Mouse (Mus musculus) hindbrain, embryonic 14.5 days (tissue): ENCODE measurements around the gene Ppib. TPM values are rescaled to one million over a fixed set of nuclear protein-coding genes. Genes with fewer than 3 reads are reported as not detected.

Experiments
- ATAC-seq: fragments of 200-750 bp; cut with Nextera tagmentation; 2 replicates; pipeline ENCODE4 v1.8.0; 2017; ENCODE audit warnings: moderate number of reproducible peaks, mild to moderate bottlenecking, moderate TSS enrichment, moderate library complexity; ENCODE audit not compliant: low FRiP score
- DNase-seq: peaks from one replicate; pipeline ENCODE4 v3.0.0-alpha.2; 2015; ENCODE audit warnings: low spot score
- H3K27ac ChIP-seq: fragments of 300-500 bp; sonication (generic); 2 replicates; pipeline ENCODE4 v1.5.1; 2014; ENCODE audit warnings: mild to moderate bottlenecking, moderate library complexity
- H3K27me3 ChIP-seq: fragments of 300-500 bp; sonication (generic); 2 replicates; pipeline ENCODE4 v1.6.1; 2014; ENCODE audit warnings: mild to moderate bottlenecking, low read length, mixed read lengths; ENCODE audit not compliant: control insufficient read depth, insufficient read depth
- H3K36me3 ChIP-seq: fragments of 300-500 bp; sonication (generic); replicated peaks from 2 replicates; pipeline ENCODE4 v1.6.1; 2014; ENCODE audit not compliant: control insufficient read depth, insufficient read depth
- H3K4me1 ChIP-seq: fragments of 300-500 bp; sonication (generic); replicated peaks from 2 replicates; pipeline ENCODE4 v1.6.1; 2014; ENCODE audit warnings: antibody characterized with exemption, low read length, mixed read lengths; ENCODE audit not compliant: control insufficient read depth, insufficient read depth
- H3K4me2 ChIP-seq: fragments of 300-500 bp; sonication (generic); replicated peaks from 2 replicates; pipeline ENCODE4 v1.6.1; 2014; ENCODE audit warnings: mild to moderate bottlenecking, moderate library complexity
- H3K4me3 ChIP-seq: fragments of 300-500 bp; sonication (generic); replicated peaks from 2 replicates; pipeline ENCODE4 v1.5.1; 2014; ENCODE audit warnings: mild to moderate bottlenecking, low read length
- H3K9ac ChIP-seq: fragments of 300-500 bp; sonication (generic); 2 replicates; pipeline ENCODE4 v1.6.1; 2014
- H3K9me3 ChIP-seq: fragments of 300-500 bp; sonication (generic); 2 replicates; pipeline ENCODE4 v1.6.1; 2016; ENCODE audit warnings: low read length; ENCODE audit not compliant: control insufficient read depth
- WGBS: fragments of 180-500 bp; shearing (Covaris S2); extraction: QIAGEN DNeasy Blood & Tissue Kit; methylation state at CpG from one replicate; pipeline ENCODE4 v1.1.7; 2014; 5-methylcytosine and 5-hydroxymethylcytosine counted together
- polyA plus RNA-seq: library from polyadenylated mRNA; unstranded; fragments of >200 nt; fragmentation: Nextera tagmentation; extraction: Ambion mirVana; gene quantifications from 2 replicates; pipeline ENCODE4 v1.2.1, GENCODE M21; 2014

Gene Ppib
- polyA plus RNA-seq, 1 experiment from 2014 or later: 387 TPM

- H3K9ac ChIP-seq: no peak overlapping the region
- DNase-seq: no peak
- H3K4me2 ChIP-seq: no peak overlapping the region
- ATAC-seq: no peak
- H3K4me1 ChIP-seq: no peaks in the 10 kb centered on the region
- H3K36me3 ChIP-seq: peaks cover 90% of the 10 kb centered on the region
- H3K27me3 ChIP-seq: no peaks in the 10 kb centered on the region
- no peak overlapping the region for H3K4me3 ChIP-seq
- 91% methylated on average over 8 of the region's 8 CpGs for WGBS
- no peak overlapping the region for H3K27ac ChIP-seq
- no peaks in the 10 kb centered on the region for H3K9me3 ChIP-seq
Observed at GRCm38 (mm10) chr9:66105168-66105567, 45.1 kb downstream of the Ppib start.

GRCm38 (mm10) chr9:66109574-66109973, 49.6 kb downstream of the Ppib start:
- no peaks in the 10 kb centered on the region for H3K27me3 ChIP-seq
- no peak for DNase-seq
- peaks cover 64% of the 10 kb centered on the region for H3K36me3 ChIP-seq
- H3K9ac ChIP-seq: no peak overlapping the region
- H3K4me3 ChIP-seq: no peak overlapping the region
- 0 out of 2 replicates have a peak, but pooled peaks cover 6% of the 10 kb centered on the region for H3K4me1 ChIP-seq
- no peaks in the 10 kb centered on the region for H3K9me3 ChIP-seq
- 91% methylated on average over 1 of the region's 1 CpGs for WGBS
- ATAC-seq: no peak
- no peak overlapping the region for H3K4me2 ChIP-seq
- H3K27ac ChIP-seq: no peak overlapping the region

GRCm38 (mm10) chr9:66110126-66110525, 50.1 kb downstream of the Ppib start:
- H3K9ac ChIP-seq: no peak overlapping the region
- H3K4me3 ChIP-seq: no peak overlapping the region
- no peaks in the 10 kb centered on the region for H3K9me3 ChIP-seq
- ATAC-seq (no peak), DNase-seq (no peak)
- WGBS: 45% methylated on average over 8 of the region's 8 CpGs
- no peak overlapping the region for H3K4me2 ChIP-seq
- H3K4me1 ChIP-seq: 0 out of 2 replicates have a peak, but pooled peaks cover 6% of the 10 kb centered on the region
- H3K27ac ChIP-seq: peak overlapping the region; percentile 21; the same call in 1 of the 2 replicates
- no peaks in the 10 kb centered on the region for H3K27me3 ChIP-seq
- peaks cover 62% of the 10 kb centered on the region for H3K36me3 ChIP-seq

GRCm38 (mm10) chr9:66110611-66111379, 50.8 kb downstream of the Ppib start:
- 30% methylated on average over 8 of the region's 8 CpGs for WGBS
- H3K27ac ChIP-seq: peak overlapping the region; percentile 21; the same call in 1 of the 2 replicates
- no peaks in the 10 kb centered on the region for H3K9me3 ChIP-seq
- H3K9ac ChIP-seq: no peak overlapping the region
- H3K4me1 ChIP-seq: 0 out of 2 replicates have a peak, but pooled peaks cover 6% of the 10 kb centered on the region
- H3K36me3 ChIP-seq: peaks cover 61% of the 10 kb centered on the region
- no peak for DNase-seq
- ATAC-seq: no peak
- no peak overlapping the region for H3K4me2 ChIP-seq
- H3K4me3 ChIP-seq: no peak overlapping the region
- no peaks in the 10 kb centered on the region for H3K27me3 ChIP-seq

GRCm38 (mm10) chr9:66114341-66114740, 54.3 kb downstream of the Ppib start:
- Histone ChIP-seq H3K27ac (no peak overlapping the region), H3K4me2 (no peak overlapping the region), H3K9ac (no peak overlapping the region), H3K4me3 (no peak overlapping the region), H3K27me3 (no peaks in the 10 kb centered on the region), H3K36me3 (peaks cover 31% of the 10 kb centered on the region), H3K9me3 (no peaks in the 10 kb centered on the region), H3K4me1 (0 out of 2 replicates have a peak, but pooled peaks cover 6% of the 10 kb centered on the region)
- WGBS: 91% methylated on average over 3 of the region's 3 CpGs
- ATAC-seq (no peak), DNase-seq (no peak)

Other genes starting within 250 kb of the Ppib start
- 8.0 and 8.8 TPM in 2 replicates for gene Zfp609, start 232.7 kb upstream of the Ppib start, polyA plus RNA-seq
- 18.1 and 18.3 TPM in 2 replicates for gene Pclaf, start 170.0 kb upstream of the Ppib start, polyA plus RNA-seq
- 35.5 and 36.7 TPM in 2 replicates for gene Trip4, start 151.4 kb upstream of the Ppib start, polyA plus RNA-seq
- gene Csnk1g1, start 151.3 kb upstream of the Ppib start, polyA plus RNA-seq: 23.6 and 28.9 TPM in 2 replicates
- gene Snx22, start 9.5 kb downstream of the Ppib start, polyA plus RNA-seq: 9.0 TPM in 2 replicates
- gene Snx1, start 66.4 kb downstream of the Ppib start, polyA plus RNA-seq: 75.9 and 77.0 TPM in 2 replicates
- 65.8 and 72.2 TPM in 2 replicates for gene Ciao2a, start 66.4 kb downstream of the Ppib start, polyA plus RNA-seq
- 0.59 and 0.80 TPM in 2 replicates for gene Dapk2, start 98.0 kb downstream of the Ppib start, polyA plus RNA-seq